Mouse (Mus musculus): ENCODE measurements around the gene March2. TPM values are rescaled to one million over a fixed set of nuclear protein-coding genes. Genes with fewer than 3 reads are reported as not detected.
"Not testable (repeated sequence)": the region's sequence is repeated elsewhere in the genome, so short reads cannot be mapped to it uniquely, and the experiment has no call there.

The March2 gene
- polyA plus RNA-seq, 1 experiment from 2014 or later: 45.3 TPM

- no peaks in the 10 kb centered on the region for H3K9me3 ChIP-seq (ENCODE audit: low read depth, low read length)
- 85% methylated on average over 1 of the region's 1 CpGs for WGBS
- H3K4me1 ChIP-seq (ENCODE audit: insufficient read depth): no peaks in the 10 kb centered on the region
- DNase-seq (no peak), ATAC-seq (ENCODE audit: insufficient read depth) (no peak)
- H3K27ac ChIP-seq (ENCODE audit: low read depth): no peak overlapping the region
- no peak overlapping the region for H3K4me2 ChIP-seq
- H3K36me3 ChIP-seq (ENCODE audit: insufficient read depth): peaks cover 19% of the 10 kb centered on the region
- no peak overlapping the region for H3K4me3 ChIP-seq (ENCODE audit: low read depth, low read length)
- no peak for TF ChIP-seq CTCF (IDR thresholded peaks at IDR 0.05; ENCODE audit: low read depth)
- H3K27me3 ChIP-seq (ENCODE audit: insufficient read depth, low read length): no peaks in the 10 kb centered on the region
- no peak overlapping the region for H3K9ac ChIP-seq
These were observed 23.9 kb upstream of the March2 start for GRCm38 (mm10) chr17:33742420-33742819.

GRCm38 (mm10) chr17:33733526-33733925 lies 15.1 kb upstream of the March2 start:
- not testable (repeated sequence) for ATAC-seq (ENCODE audit: insufficient read depth); H3K27ac ChIP-seq (ENCODE audit: low read depth); H3K4me3 ChIP-seq (ENCODE audit: low read depth, low read length); H3K27me3 ChIP-seq (ENCODE audit: insufficient read depth, low read length); H3K9me3 ChIP-seq (ENCODE audit: low read depth, low read length); H3K9ac ChIP-seq; DNase-seq; H3K4me1 ChIP-seq (ENCODE audit: insufficient read depth); H3K36me3 ChIP-seq (ENCODE audit: insufficient read depth); H3K4me2 ChIP-seq
- 49% methylated on average over 10 of the region's 10 CpGs for WGBS

DNA sequence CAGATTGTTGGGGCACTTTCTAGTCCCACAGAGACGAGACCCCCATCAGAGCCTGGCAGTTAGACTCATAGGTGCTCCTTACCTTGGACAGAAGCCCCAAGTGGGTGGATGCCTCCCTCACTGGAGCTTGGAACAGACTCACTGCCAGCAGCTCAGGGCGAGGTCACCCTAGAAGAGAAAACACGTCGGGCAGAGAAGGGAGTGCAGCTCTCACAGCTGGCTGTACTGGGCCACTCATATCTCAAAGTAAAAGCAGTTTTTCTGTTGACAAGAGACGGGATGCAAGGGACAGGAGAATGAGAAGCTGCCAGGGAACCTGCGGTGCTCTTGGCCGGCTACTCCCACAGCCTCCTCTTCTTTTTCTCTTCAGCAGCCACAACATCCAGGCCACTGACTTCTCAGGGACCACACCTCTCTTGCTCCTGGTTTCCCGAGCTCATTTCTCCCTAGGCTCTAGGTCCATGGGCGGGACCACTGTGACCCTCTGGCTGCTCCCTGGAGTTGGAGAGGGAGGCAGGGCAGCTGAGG lies 14.2 kb upstream of the March2 start:
- H3K4me1 ChIP-seq (ENCODE audit: insufficient read depth); ATAC-seq (ENCODE audit: insufficient read depth); H3K4me3 ChIP-seq (ENCODE audit: low read depth, low read length); H3K36me3 ChIP-seq (ENCODE audit: insufficient read depth); H3K27ac ChIP-seq (ENCODE audit: low read depth); H3K9ac ChIP-seq; DNase-seq; H3K4me2 ChIP-seq; H3K27me3 ChIP-seq (ENCODE audit: insufficient read depth, low read length); H3K9me3 ChIP-seq (ENCODE audit: low read depth, low read length): not testable (repeated sequence)
- 54% methylated on average over 9 of the region's 9 CpGs for WGBS

DNA sequence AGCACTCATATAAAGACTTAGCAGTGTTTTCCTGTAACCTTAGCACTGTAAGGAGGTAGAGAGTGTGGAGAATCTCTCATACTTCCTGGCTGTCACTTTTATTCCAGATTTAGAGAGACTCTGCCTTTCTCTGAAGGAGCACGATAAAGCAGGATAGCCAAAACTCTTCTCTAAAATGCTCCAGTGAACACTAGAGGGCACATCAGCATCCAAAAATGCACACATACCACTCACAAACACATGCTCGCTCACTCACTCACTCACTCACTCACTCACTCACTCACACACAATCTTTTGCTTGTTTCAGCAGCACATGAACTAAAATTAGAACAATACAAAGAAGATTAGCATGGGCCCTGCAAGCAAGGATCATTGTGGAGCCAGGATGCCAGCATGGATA lies 10.7 kb upstream of the March2 start:
- Histone ChIP-seq H3K9ac (no peak overlapping the region; the same call in 1 of the 2 replicates), H3K4me3 (ENCODE audit: low read depth, low read length) (no peak overlapping the region), H3K9me3 (ENCODE audit: low read depth, low read length) (no peaks in the 10 kb centered on the region), H3K27ac (ENCODE audit: low read depth) (no peak overlapping the region), H3K4me2 (no peak overlapping the region), H3K36me3 (ENCODE audit: insufficient read depth) (no peaks in the 10 kb centered on the region), H3K4me1 (ENCODE audit: insufficient read depth) (no peaks in the 10 kb centered on the region), H3K27me3 (ENCODE audit: insufficient read depth, low read length) (no peaks in the 10 kb centered on the region)
- whole genome bisulfite sequencing: 60% methylated on average over 2 of the region's 2 CpGs
- peak; percentile 40 for TF ChIP-seq CTCF (IDR thresholded peaks at IDR 0.05; ENCODE audit: low read depth)
- peak; percentile 41 for DNase-seq
- no peak for ATAC-seq (ENCODE audit: insufficient read depth)

- Histone ChIP-seq H3K27me3 (ENCODE audit: insufficient read depth, low read length) (no peaks in the 10 kb centered on the region), H3K9ac (no peak overlapping the region), H3K4me1 (ENCODE audit: insufficient read depth) (no peaks in the 10 kb centered on the region), H3K27ac (ENCODE audit: low read depth) (no peak overlapping the region), H3K36me3 (ENCODE audit: insufficient read depth) (no peaks in the 10 kb centered on the region), H3K4me3 (ENCODE audit: low read depth, low read length) (no peak overlapping the region), H3K9me3 (ENCODE audit: low read depth, low read length) (no peaks in the 10 kb centered on the region), H3K4me2 (no peak overlapping the region)
- WGBS: 66% methylated on average over 2 of the region's 2 CpGs
- DNase-seq (no peak), ATAC-seq (ENCODE audit: insufficient read depth) (no peak)
- no peak for TF ChIP-seq CTCF (IDR thresholded peaks at IDR 0.05; ENCODE audit: low read depth)
These were observed 9.9 kb upstream of the March2 start for GRCm38 (mm10) chr17:33728396-33728795.

GRCm38 (mm10) chr17:33719736-33720378 lies 1.4 kb upstream of the March2 start:
- Histone ChIP-seq H3K9me3 (ENCODE audit: low read depth, low read length) (no peaks in the 10 kb centered on the region), H3K36me3 (ENCODE audit: insufficient read depth) (no peaks in the 10 kb centered on the region), H3K4me1 (ENCODE audit: insufficient read depth) (no peaks in the 10 kb centered on the region), H3K4me3 (ENCODE audit: low read depth, low read length) (no peak overlapping the region), H3K9ac (no peak overlapping the region), H3K27ac (ENCODE audit: low read depth) (no peak overlapping the region), H3K4me2 (no peak overlapping the region), H3K27me3 (ENCODE audit: insufficient read depth, low read length) (no peaks in the 10 kb centered on the region)
- no peak for TF ChIP-seq CTCF (IDR thresholded peaks at IDR 0.05; ENCODE audit: low read depth)
- DNase-seq (no peak), ATAC-seq (ENCODE audit: insufficient read depth) (no peak)
- WGBS: 93% methylated on average over 7 of the region's 7 CpGs

DNA sequence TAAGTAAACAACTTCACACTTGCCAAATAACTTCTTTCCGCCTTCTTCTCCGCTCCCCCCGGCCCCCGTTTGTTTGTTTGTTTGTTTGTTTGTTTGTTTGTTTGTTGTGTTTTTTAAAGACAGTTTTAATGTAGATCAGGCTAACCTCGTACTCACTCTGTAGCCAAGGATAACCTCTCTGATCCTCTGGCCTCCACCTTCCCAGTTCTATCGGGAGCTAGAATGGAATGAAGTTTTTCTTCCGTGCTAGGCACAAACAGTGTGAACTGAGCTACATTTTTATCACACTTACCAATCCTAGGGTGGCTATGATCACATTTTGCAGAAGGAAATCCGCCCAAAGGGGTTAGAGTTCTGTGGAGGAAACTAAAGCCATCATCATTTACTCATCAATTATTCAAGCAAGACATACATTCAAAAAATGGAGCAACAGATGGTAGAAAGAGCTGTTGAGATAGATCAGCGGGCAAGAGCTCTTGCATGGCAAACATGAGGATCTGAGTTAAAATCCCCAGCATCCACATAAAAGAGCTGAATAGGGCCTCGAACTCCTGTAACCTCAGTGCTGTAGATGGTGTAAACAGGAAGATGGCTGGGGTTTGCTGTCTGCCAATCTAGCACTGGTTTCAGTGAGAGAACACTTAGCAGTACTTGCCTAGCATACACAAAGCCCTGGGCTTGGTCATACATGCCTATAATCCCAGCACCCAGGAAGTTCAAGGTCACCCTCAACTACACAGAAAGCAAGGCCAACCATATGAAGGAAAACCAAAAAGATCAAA lies 665 bp upstream of the March2 start:
- H3K9me3 ChIP-seq (ENCODE audit: low read depth, low read length): no peaks in the 10 kb centered on the region
- peak overlapping the region; percentile 77; the same call in 1 of the 2 replicates for H3K4me3 ChIP-seq (ENCODE audit: low read depth, low read length)
- no peaks in the 10 kb centered on the region for H3K4me1 ChIP-seq (ENCODE audit: insufficient read depth)
- no peak overlapping the region for H3K9ac ChIP-seq
- peak overlapping the region; percentile 86 for H3K4me2 ChIP-seq
- no peaks in the 10 kb centered on the region for H3K36me3 ChIP-seq (ENCODE audit: insufficient read depth)
- DNase-seq: no peak
- ATAC-seq (ENCODE audit: insufficient read depth): peak; percentile 29
- no peak overlapping the region for H3K27ac ChIP-seq (ENCODE audit: low read depth)
- WGBS: 43% methylated on average over 10 of the region's 10 CpGs
- no peak for TF ChIP-seq CTCF (IDR thresholded peaks at IDR 0.05; ENCODE audit: low read depth)
- H3K27me3 ChIP-seq (ENCODE audit: insufficient read depth, low read length): no peaks in the 10 kb centered on the region
